Mouse (Mus musculus): ENCODE results near the gene Tnip1. TPM values are rescaled to one million over a fixed set of nuclear protein-coding genes. Genes with fewer than 3 reads are reported as not detected.
A peak's percentile ranks its signal among the peaks of the same experiment; 100 is the strongest.

Gene Tnip1
- polyA plus RNA-seq, 1 experiment from 2014 or later: 13.2 TPM

GRCm38 (mm10) chr11:54906466-54906865 is 56.3 kb downstream of the Tnip1 start:
- Histone ChIP-seq H3K36me3 (ENCODE audit: control insufficient read depth, insufficient read depth, low read length) (no peaks in the 10 kb centered on the region), H3K27ac (ENCODE audit: low read depth, low read length) (no peak overlapping the region), H3K9ac (ENCODE audit: low read length) (no peak overlapping the region), H3K27me3 (ENCODE audit: control insufficient read depth, insufficient read depth, low read length) (no peaks in the 10 kb centered on the region), H3K4me3 (ENCODE audit: low read depth, low read length) (no peak overlapping the region), H3K9me3 (ENCODE audit: control insufficient read depth, low read length) (no peaks in the 10 kb centered on the region), H3K4me1 (ENCODE audit: control insufficient read depth, insufficient read depth, low read length) (peaks cover 3% of the 10 kb centered on the region; the same call in 1 of the 2 replicates), H3K4me2 (ENCODE audit: low read depth) (no peak overlapping the region)
- no peak for ATAC-seq (ENCODE audit: insufficient read depth, low FRiP score, low TSS enrichment)
- 87% methylated on average over 4 of the region's 4 CpGs for WGBS
- DNase-seq (ENCODE audit: low spot score): no peak

GRCm38 (mm10) chr11:54905931-54906330 is 56.8 kb downstream of the Tnip1 start:
- Histone ChIP-seq H3K4me3 (ENCODE audit: low read depth, low read length) (no peak overlapping the region), H3K27ac (ENCODE audit: low read depth, low read length) (no peak overlapping the region), H3K9me3 (ENCODE audit: control insufficient read depth, low read length) (no peaks in the 10 kb centered on the region), H3K4me1 (ENCODE audit: control insufficient read depth, insufficient read depth, low read length) (peaks cover 3% of the 10 kb centered on the region; the same call in 1 of the 2 replicates), H3K4me2 (ENCODE audit: low read depth) (no peak overlapping the region), H3K27me3 (ENCODE audit: control insufficient read depth, insufficient read depth, low read length) (no peaks in the 10 kb centered on the region), H3K9ac (ENCODE audit: low read length) (no peak overlapping the region), H3K36me3 (ENCODE audit: control insufficient read depth, insufficient read depth, low read length) (no peaks in the 10 kb centered on the region)
- no peak for ATAC-seq (ENCODE audit: insufficient read depth, low FRiP score, low TSS enrichment)
- DNase-seq (ENCODE audit: low spot score): no peak
- 77% methylated on average over 4 of the region's 4 CpGs for WGBS

GRCm38 (mm10) chr11:54905086-54905485 is 57.6 kb downstream of the Tnip1 start:
- H3K9ac ChIP-seq (ENCODE audit: low read length): no peak overlapping the region
- no peak for DNase-seq (ENCODE audit: low spot score)
- no peaks in the 10 kb centered on the region for H3K27me3 ChIP-seq (ENCODE audit: control insufficient read depth, insufficient read depth, low read length)
- no peak overlapping the region for H3K4me2 ChIP-seq (ENCODE audit: low read depth)
- ATAC-seq (ENCODE audit: insufficient read depth, low FRiP score, low TSS enrichment): no peak
- H3K4me1 ChIP-seq (ENCODE audit: control insufficient read depth, insufficient read depth, low read length): peaks cover 3% of the 10 kb centered on the region; the same call in 1 of the 2 replicates
- 75% methylated on average over 3 of the region's 3 CpGs for WGBS
- no peaks in the 10 kb centered on the region for H3K36me3 ChIP-seq (ENCODE audit: control insufficient read depth, insufficient read depth, low read length)
- H3K4me3 ChIP-seq (ENCODE audit: low read depth, low read length): no peak overlapping the region
- H3K9me3 ChIP-seq (ENCODE audit: control insufficient read depth, low read length): no peaks in the 10 kb centered on the region
- no peak overlapping the region for H3K27ac ChIP-seq (ENCODE audit: low read depth, low read length)

- Histone ChIP-seq H3K4me2 (ENCODE audit: low read depth) (no peak overlapping the region), H3K27ac (ENCODE audit: low read depth, low read length) (0 out of 2 replicates have a peak overlapping the region, but pooled peaks have one; percentile 14), H3K27me3 (ENCODE audit: control insufficient read depth, insufficient read depth, low read length) (no peaks in the 10 kb centered on the region), H3K4me3 (ENCODE audit: low read depth, low read length) (no peak overlapping the region), H3K4me1 (ENCODE audit: control insufficient read depth, insufficient read depth, low read length) (peaks cover 3% of the 10 kb centered on the region; the same call in 1 of the 2 replicates), H3K36me3 (ENCODE audit: control insufficient read depth, insufficient read depth, low read length) (no peaks in the 10 kb centered on the region), H3K9ac (ENCODE audit: low read length) (no peak overlapping the region), H3K9me3 (ENCODE audit: control insufficient read depth, low read length) (no peaks in the 10 kb centered on the region)
- DNase-seq (ENCODE audit: low spot score) (peak; percentile 51), ATAC-seq (ENCODE audit: insufficient read depth, low FRiP score, low TSS enrichment) (no peak)
- 44% methylated on average over 4 of the region's 4 CpGs for WGBS
These were observed 58.6 kb downstream of the Tnip1 start for GRCm38 (mm10) chr11:54903940-54904706.

GRCm38 (mm10) chr11:54903339-54903738 is 59.4 kb downstream of the Tnip1 start:
- Histone ChIP-seq H3K4me1 (ENCODE audit: control insufficient read depth, insufficient read depth, low read length) (peaks cover 3% of the 10 kb centered on the region; the same call in 1 of the 2 replicates), H3K4me2 (ENCODE audit: low read depth) (peak overlapping the region; percentile 74), H3K9ac (ENCODE audit: low read length) (peak overlapping the region; percentile 57; the same call in 1 of the 2 replicates), H3K4me3 (ENCODE audit: low read depth, low read length) (peak overlapping the region; percentile 53), H3K27ac (ENCODE audit: low read depth, low read length) (no peak overlapping the region), H3K9me3 (ENCODE audit: control insufficient read depth, low read length) (no peaks in the 10 kb centered on the region), H3K27me3 (ENCODE audit: control insufficient read depth, insufficient read depth, low read length) (no peaks in the 10 kb centered on the region), H3K36me3 (ENCODE audit: control insufficient read depth, insufficient read depth, low read length) (no peaks in the 10 kb centered on the region)
- no peak for DNase-seq (ENCODE audit: low spot score)
- ATAC-seq (ENCODE audit: insufficient read depth, low FRiP score, low TSS enrichment): no peak
- WGBS: 64% methylated on average over 5 of the region's 5 CpGs

GRCm38 (mm10) chr11:54902333-54903323 is 60.1 kb downstream of the Tnip1 start, which contains the start of gene Gpx3:
Gpx3 (plus strand) TSS chr11:54902453.
- ATAC-seq (ENCODE audit: insufficient read depth, low FRiP score, low TSS enrichment): peak; percentile 84
- Histone ChIP-seq H3K27me3 (ENCODE audit: control insufficient read depth, insufficient read depth, low read length) (no peaks in the 10 kb centered on the region), H3K4me1 (ENCODE audit: control insufficient read depth, insufficient read depth, low read length) (peaks cover 3% of the 10 kb centered on the region; the same call in 1 of the 2 replicates), H3K4me2 (ENCODE audit: low read depth) (peak within 1 kb of the TSS; percentile 74), H3K9me3 (ENCODE audit: control insufficient read depth, low read length) (no peaks in the 10 kb centered on the region), H3K4me3 (ENCODE audit: low read depth, low read length) (peak within 1 kb of the TSS; percentile 53), H3K36me3 (ENCODE audit: control insufficient read depth, insufficient read depth, low read length) (no peaks in the 10 kb centered on the region), H3K27ac (ENCODE audit: low read depth, low read length) (no peak within 1 kb of the TSS), H3K9ac (ENCODE audit: low read length) (peak within 1 kb of the TSS; percentile 57)
- 17% methylated on average over 45 of the region's 45 CpGs for WGBS
- DNase-seq (ENCODE audit: low spot score): peak; percentile 82

GRCm38 (mm10) chr11:54899657-54900056 is 63.1 kb downstream of the Tnip1 start:
- ATAC-seq (ENCODE audit: insufficient read depth, low FRiP score, low TSS enrichment): no peak
- no peaks in the 10 kb centered on the region for H3K27me3 ChIP-seq (ENCODE audit: control insufficient read depth, insufficient read depth, low read length)
- 75% methylated on average over 4 of the region's 4 CpGs for WGBS

GRCm38 (mm10) chr11:54897470-54897869 is 65.2 kb downstream of the Tnip1 start:
- no peaks in the 10 kb centered on the region for H3K27me3 ChIP-seq (ENCODE audit: control insufficient read depth, insufficient read depth, low read length)
- WGBS: 22% methylated on average over 5 of the region's 5 CpGs
- H3K4me2 ChIP-seq (ENCODE audit: low read depth): no peak overlapping the region
- DNase-seq (ENCODE audit: low spot score): no peak
- ATAC-seq (ENCODE audit: insufficient read depth, low FRiP score, low TSS enrichment): no peak
- H3K4me1 ChIP-seq (ENCODE audit: control insufficient read depth, insufficient read depth, low read length): no peaks in the 10 kb centered on the region
- no peaks in the 10 kb centered on the region for H3K36me3 ChIP-seq (ENCODE audit: control insufficient read depth, insufficient read depth, low read length)
- no peak overlapping the region for H3K9ac ChIP-seq (ENCODE audit: low read length)
- no peaks in the 10 kb centered on the region for H3K9me3 ChIP-seq (ENCODE audit: control insufficient read depth, low read length)
- no peak overlapping the region for H3K4me3 ChIP-seq (ENCODE audit: low read depth, low read length)
- H3K27ac ChIP-seq (ENCODE audit: low read depth, low read length): no peak overlapping the region

More at GRCm38 (mm10) chr11:54899657-54900056, 63.1 kb downstream of the Tnip1 start:
- no peak for DNase-seq (ENCODE audit: low spot score)
- Histone ChIP-seq H3K9me3 (ENCODE audit: control insufficient read depth, low read length) (no peaks in the 10 kb centered on the region), H3K9ac (ENCODE audit: low read length) (no peak overlapping the region), H3K4me2 (ENCODE audit: low read depth) (no peak overlapping the region), H3K4me1 (ENCODE audit: control insufficient read depth, insufficient read depth, low read length) (peaks cover 3% of the 10 kb centered on the region; the same call in 1 of the 2 replicates), H3K36me3 (ENCODE audit: control insufficient read depth, insufficient read depth, low read length) (no peaks in the 10 kb centered on the region), H3K27ac (ENCODE audit: low read depth, low read length) (no peak overlapping the region), H3K4me3 (ENCODE audit: low read depth, low read length) (no peak overlapping the region)

All from neural tube, embryonic 11.5 days (tissue).